Mouse (Mus musculus) limb, embryonic 15.5 days (tissue): ENCODE measurements around the gene Hyal3. TPM values are rescaled to one million over a fixed set of nuclear protein-coding genes. Genes with fewer than 3 reads are reported as not detected.
"Not testable (repeated sequence)": the region's sequence is repeated elsewhere in the genome, so short reads cannot be mapped to it uniquely, and the experiment has no call there.

ENCODE experiments used
- ATAC-seq: fragments of 200-750 bp; cut with Nextera tagmentation; 2 replicates; pipeline ENCODE4 v1.8.0; 2017; ENCODE audit warnings: low read depth, moderate TSS enrichment; ENCODE audit not compliant: insufficient number of reproducible peaks, low FRiP score, low TSS enrichment
- H3K27ac ChIP-seq: fragments of 300-500 bp; sonication (generic); 2 replicates; pipeline ENCODE4 v1.5.1; 2015; ENCODE audit warnings: moderate library complexity, mild to moderate bottlenecking, inconsistent platforms
- H3K27me3 ChIP-seq: fragments of 300-500 bp; sonication (generic); 2 replicates; pipeline ENCODE4 v1.6.1; 2015; ENCODE audit warnings: inconsistent platforms
- H3K36me3 ChIP-seq: fragments of 300-500 bp; sonication (generic); 2 replicates; pipeline ENCODE4 v1.6.1; 2015; ENCODE audit warnings: inconsistent platforms
- H3K4me1 ChIP-seq: fragments of 300-500 bp; sonication (generic); 2 replicates; pipeline ENCODE4 v1.6.1; 2015; ENCODE audit warnings: inconsistent platforms
- H3K4me2 ChIP-seq: fragments of 300-500 bp; sonication (generic); 2 replicates; pipeline ENCODE4 v1.6.1; 2015; ENCODE audit warnings: mild to moderate bottlenecking, inconsistent platforms
- H3K4me3 ChIP-seq: fragments of 300-500 bp; sonication (generic); 2 replicates; pipeline ENCODE4 v1.5.1; 2015; ENCODE audit warnings: mild to moderate bottlenecking, inconsistent platforms
- H3K9ac ChIP-seq: fragments of 300-500 bp; sonication (generic); 2 replicates; pipeline ENCODE4 v1.6.1; 2015; ENCODE audit warnings: inconsistent platforms
- H3K9me3 ChIP-seq: fragments of 300-500 bp; sonication (generic); 2 replicates; pipeline ENCODE4 v1.6.1; 2016; ENCODE audit warnings: inconsistent platforms
- WGBS: fragments of 180-500 bp; shearing (Covaris S2); methylation state at CpG from one replicate; pipeline ENCODE4 v1.1.7; 2015; 5-methylcytosine and 5-hydroxymethylcytosine counted together
- polyA plus RNA-seq: library from polyadenylated mRNA; unstranded; fragments of >200 nt; fragmentation: Nextera tagmentation; extraction: Ambion mirVana; gene quantifications from 2 replicates; pipeline ENCODE4 v1.2.1, GENCODE M21; 2015

The Hyal3 gene
- polyA plus RNA-seq, 1 experiment from 2014 or later, result 1.6 TPM

DNA sequence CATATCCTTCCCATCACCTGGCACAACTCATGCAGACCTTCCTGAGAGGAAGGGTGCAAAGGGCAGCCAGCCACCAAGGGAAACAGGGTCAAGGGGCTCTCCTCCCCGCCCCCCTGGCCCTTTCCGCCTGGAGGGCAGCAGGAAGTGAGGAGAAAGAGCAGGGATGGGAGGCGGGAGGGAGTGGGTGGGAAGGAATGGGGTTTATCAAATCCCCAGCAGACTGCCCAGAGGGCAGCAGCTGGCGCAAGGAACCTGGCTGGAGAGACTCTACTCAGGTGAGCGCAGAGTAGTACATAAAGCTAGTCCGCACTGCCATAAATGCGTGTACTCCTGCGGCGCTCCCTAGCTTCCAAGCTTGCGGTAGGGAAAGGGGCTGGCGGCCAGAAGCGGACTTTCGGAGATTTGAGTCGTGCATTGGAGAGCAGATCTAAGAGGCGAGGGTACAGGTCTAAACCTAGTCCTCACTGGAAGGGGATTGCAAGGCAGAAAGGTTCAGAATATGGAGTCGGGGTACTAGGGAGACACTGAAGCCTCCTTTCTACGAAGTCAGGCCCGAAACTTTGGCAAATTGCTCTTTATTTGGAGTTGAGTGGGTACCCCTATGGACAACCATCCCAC is 12.8 kb upstream of the Hyal3 start, which contains the start of gene Hyal2:
Gene Hyal2 (plus strand): TSS at position 244 of the 618 bp plus-strand sequence.
- no peak for ATAC-seq
- H3K4me3 ChIP-seq, result peak within 1 kb of the TSS; percentile 84
- peak within 1 kb of the TSS; percentile 67 for H3K9ac ChIP-seq
- no peaks in the 10 kb centered on the region for H3K9me3 ChIP-seq
- peak within 1 kb of the TSS; percentile 92 for H3K27ac ChIP-seq
- H3K36me3 ChIP-seq, result peaks cover 30% of the 10 kb centered on the region
- 9% methylated on average over 18 of the region's 18 CpGs for WGBS
- peaks cover 67% of the 10 kb centered on the region for H3K4me1 ChIP-seq
- H3K4me2 ChIP-seq, result peak within 1 kb of the TSS; percentile 69
- no peaks in the 10 kb centered on the region for H3K27me3 ChIP-seq

DNA sequence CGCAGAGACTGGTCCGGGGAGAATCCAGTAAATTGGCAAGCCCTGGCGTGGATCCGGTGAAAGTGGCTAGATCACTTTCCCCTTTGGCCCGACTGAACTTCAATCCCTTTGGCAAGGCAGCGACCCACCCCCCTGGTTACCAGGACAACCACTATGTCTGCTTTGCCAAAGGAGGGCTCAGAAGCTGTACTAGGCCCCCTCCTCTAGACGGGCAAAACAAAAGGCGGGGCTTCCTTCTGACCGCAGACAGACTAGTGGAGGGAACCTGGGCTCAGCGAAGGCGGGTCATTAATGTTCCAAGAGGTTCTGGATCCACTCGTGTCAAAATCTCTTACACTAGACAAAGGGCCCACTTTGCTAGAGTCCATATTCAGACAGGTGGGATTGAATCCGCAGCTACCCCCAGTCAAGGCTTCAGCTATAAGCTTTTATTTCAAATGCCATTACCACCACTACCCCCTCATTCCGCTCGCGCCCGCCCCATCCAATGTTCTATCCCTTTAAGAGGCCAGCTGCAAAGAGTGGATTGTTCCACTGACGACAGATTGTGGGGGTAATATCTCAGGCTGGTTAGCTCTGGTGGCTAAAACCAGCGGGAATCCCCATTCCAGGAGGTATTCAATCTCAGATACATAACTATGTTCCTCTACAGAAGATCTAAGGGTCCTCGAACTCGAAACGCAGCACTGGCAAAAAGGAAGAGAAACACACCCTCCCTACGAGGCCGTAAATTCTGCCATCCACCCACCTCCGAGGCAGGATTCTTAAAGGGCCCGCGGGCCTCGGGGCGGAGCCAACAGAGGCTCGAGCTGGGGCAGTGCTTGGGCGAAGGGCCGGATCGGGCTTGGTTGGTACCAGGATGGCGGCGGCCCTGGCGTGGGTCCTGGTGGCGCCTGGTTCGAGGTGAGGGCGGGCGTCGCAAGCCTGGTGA is 12.0 kb upstream of the Hyal3 start:
- ATAC-seq, result peak; percentile 78
- under 1% methylated on average over 41 of the region's 41 CpGs for WGBS
- peaks cover 61% of the 10 kb centered on the region for H3K4me1 ChIP-seq
- H3K4me3 ChIP-seq, result peak overlapping the region; percentile 84
- H3K27me3 ChIP-seq, result no peaks in the 10 kb centered on the region
- no peaks in the 10 kb centered on the region for H3K9me3 ChIP-seq
- peak overlapping the region; percentile 69 for H3K4me2 ChIP-seq
- peak overlapping the region; percentile 92 for H3K27ac ChIP-seq
- H3K9ac ChIP-seq, result peak overlapping the region; percentile 67
- H3K36me3 ChIP-seq, result peaks cover 37% of the 10 kb centered on the region

DNA sequence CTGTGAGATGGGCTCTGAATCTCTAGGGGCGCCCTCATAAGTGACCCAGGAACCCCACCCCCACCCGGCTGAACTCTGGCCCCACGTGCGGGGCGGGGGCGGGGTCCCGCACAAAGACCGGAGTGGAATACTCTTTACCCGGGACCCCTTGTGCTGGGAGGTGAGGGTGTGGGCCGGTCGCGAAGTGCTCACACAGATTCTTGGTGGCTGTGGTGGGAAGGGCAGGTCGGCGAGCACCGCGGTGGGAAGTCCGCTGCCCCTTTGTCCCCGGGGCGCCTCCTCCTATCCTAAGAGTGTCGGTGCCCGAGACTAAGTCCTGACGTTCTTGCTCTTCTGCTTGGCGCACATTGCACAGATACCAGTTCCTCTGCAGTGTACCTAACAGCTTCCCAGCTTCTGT is 11.3 kb upstream of the Hyal3 start:
- 0% methylated on average over 21 of the region's 23 CpGs for WGBS
- peak overlapping the region; percentile 67 for H3K9ac ChIP-seq
- peak overlapping the region; percentile 92 for H3K27ac ChIP-seq
- peak overlapping the region; percentile 69 for H3K4me2 ChIP-seq
- H3K4me3 ChIP-seq, result peak overlapping the region; percentile 84
- peaks cover 40% of the 10 kb centered on the region for H3K36me3 ChIP-seq
- no peaks in the 10 kb centered on the region for H3K27me3 ChIP-seq
- no peaks in the 10 kb centered on the region for H3K9me3 ChIP-seq
- ATAC-seq, result peak; percentile 22; the same call in 1 of the 2 replicates
- peaks cover 54% of the 10 kb centered on the region for H3K4me1 ChIP-seq

DNA sequence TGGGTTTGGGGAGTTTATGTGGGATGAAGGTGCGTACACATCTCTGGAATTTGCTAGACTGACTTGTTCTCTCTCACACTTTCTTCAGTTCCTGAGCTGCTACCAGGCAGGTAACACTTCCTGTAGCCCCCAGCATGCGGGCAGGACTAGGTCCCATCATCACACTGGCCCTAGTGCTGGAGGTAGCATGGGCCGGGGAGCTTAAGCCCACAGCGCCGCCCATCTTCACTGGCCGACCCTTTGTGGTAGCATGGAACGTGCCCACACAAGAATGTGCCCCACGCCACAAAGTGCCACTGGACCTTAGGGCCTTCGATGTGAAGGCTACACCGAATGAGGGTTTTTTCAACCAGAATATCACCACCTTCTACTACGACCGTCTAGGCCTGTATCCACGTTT is 10.6 kb upstream of the Hyal3 start:
- no peaks in the 10 kb centered on the region for H3K9me3 ChIP-seq
- peak overlapping the region; percentile 69 for H3K4me2 ChIP-seq
- H3K4me3 ChIP-seq, result peak overlapping the region; percentile 84
- no peak for ATAC-seq
- WGBS, result 34% methylated on average over 13 of the region's 13 CpGs
- peak overlapping the region; percentile 92 for H3K27ac ChIP-seq
- no peaks in the 10 kb centered on the region for H3K27me3 ChIP-seq
- peaks cover 53% of the 10 kb centered on the region for H3K4me1 ChIP-seq
- peaks cover 42% of the 10 kb centered on the region for H3K36me3 ChIP-seq
- peak overlapping the region; percentile 67 for H3K9ac ChIP-seq

DNA sequence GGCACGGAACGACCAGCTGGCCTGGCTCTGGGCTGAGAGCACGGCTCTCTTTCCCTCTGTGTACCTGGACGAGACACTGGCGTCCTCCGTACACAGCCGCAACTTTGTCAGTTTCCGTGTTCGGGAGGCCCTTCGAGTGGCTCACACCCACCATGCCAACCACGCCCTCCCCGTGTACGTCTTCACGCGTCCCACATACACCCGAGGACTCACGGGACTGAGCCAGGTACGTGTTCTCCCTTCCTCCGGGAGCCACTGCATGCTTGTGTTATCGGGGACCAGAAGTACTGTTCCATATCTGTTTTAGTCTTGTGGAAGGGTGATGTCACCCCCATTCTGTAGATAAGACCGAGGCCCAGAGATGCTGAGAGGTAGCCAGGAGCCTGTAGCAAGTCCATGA is 9.8 kb upstream of the Hyal3 start:
- WGBS, result 86% methylated on average over 21 of the region's 21 CpGs
- H3K27me3 ChIP-seq, result no peaks in the 10 kb centered on the region
- H3K27ac ChIP-seq, result no peak overlapping the region
- ATAC-seq, result no peak
- H3K4me1 ChIP-seq, result peaks cover 53% of the 10 kb centered on the region
- H3K36me3 ChIP-seq, result peaks cover 37% of the 10 kb centered on the region
- H3K4me3 ChIP-seq, result peak overlapping the region; percentile 84
- peak overlapping the region; percentile 69 for H3K4me2 ChIP-seq
- H3K9me3 ChIP-seq, result no peaks in the 10 kb centered on the region
- H3K9ac ChIP-seq, result no peak overlapping the region; the same call in 1 of the 2 replicates

DNA sequence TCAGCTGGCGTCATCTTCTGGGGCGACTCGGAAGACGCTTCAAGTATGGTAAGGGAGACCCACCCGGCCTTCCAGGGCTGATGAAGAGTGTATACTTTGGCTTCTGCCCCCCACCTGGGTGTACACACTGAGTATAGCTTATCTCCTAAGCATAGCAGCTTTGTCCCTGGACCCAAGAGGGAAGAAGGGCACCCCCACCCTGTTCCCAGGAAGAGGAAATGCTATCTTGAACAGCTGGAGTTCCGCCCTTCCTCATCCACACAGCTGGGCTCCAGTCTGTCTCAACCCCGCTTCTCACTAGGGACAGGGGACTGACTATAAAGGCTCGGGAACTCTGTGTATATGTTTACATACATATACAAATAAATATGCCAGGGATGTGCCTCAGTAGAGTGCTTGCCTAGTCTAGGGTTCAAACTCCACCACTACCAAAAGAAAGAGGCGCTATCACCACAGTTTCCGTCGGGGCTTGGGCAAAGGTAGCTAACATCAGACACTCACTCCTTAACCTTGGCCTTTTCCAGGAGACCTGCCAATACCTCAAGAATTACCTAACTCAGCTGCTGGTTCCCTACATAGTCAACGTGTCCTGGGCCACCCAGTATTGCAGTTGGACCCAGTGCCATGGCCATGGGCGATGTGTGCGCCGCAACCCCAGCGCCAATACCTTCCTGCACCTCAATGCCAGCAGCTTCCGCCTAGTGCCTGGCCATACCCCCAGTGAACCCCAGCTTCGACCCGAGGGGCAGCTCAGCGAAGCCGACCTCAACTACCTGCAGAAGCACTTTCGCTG is 8.9 kb upstream of the Hyal3 start:
- no peak overlapping the region for H3K9ac ChIP-seq
- peak overlapping the region; percentile 17; the same call in 1 of the 2 replicates for H3K4me2 ChIP-seq
- no peak overlapping the region for H3K27ac ChIP-seq
- peaks cover 37% of the 10 kb centered on the region for H3K36me3 ChIP-seq
- 92% methylated on average over 22 of the region's 22 CpGs for WGBS
- ATAC-seq, result no peak
- H3K4me1 ChIP-seq, result peaks cover 54% of the 10 kb centered on the region
- H3K27me3 ChIP-seq, result no peaks in the 10 kb centered on the region
- no peak overlapping the region for H3K4me3 ChIP-seq
- H3K9me3 ChIP-seq, result no peaks in the 10 kb centered on the region

DNA sequence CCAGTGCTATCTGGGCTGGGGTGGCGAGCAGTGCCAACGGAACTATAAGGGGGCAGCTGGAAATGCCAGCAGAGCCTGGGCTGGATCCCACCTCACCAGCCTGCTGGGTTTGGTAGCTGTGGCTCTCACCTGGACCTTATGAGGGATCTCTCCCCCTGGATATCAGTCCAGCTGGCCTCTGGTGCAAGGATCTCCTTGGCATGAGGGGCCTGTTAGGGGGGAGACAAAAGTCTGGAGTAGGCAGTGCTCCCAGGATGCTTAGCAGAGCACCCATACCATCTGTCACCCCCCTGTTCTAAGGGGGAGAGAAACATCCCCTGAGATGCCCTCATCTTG is 8.3 kb upstream of the Hyal3 start:
- WGBS, result 93% methylated on average over 2 of the region's 2 CpGs
- Histone ChIP-seq H3K9me3 (no peaks in the 10 kb centered on the region), H3K27me3 (no peaks in the 10 kb centered on the region), H3K4me3 (no peak overlapping the region), H3K9ac (no peak overlapping the region), H3K4me2 (no peak overlapping the region), H3K36me3 (peaks cover 37% of the 10 kb centered on the region), H3K4me1 (peaks cover 54% of the 10 kb centered on the region), H3K27ac (no peak overlapping the region)
- no peak for ATAC-seq

DNA sequence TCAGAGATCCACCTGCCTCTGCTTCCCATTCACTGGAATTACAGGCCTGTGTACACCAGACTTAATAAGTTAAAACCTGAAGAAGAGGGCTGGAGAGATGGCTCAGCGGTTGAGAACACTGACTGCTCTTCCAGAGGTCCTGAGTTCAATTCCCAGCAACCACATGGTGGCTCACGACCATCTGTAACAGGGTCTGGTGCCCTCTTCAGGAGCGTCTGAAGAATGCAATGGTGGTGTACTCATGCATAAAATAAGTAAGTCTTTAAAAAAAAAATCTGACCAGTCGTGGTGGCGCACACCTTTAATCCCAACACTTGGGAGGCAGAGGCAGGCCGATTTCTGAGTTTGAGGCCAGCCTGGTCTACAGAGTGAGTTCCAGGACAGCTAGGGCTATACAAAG is 6.8 kb upstream of the Hyal3 start:
- H3K27ac ChIP-seq, H3K9me3 ChIP-seq, H3K9ac ChIP-seq, H3K4me2 ChIP-seq, H3K27me3 ChIP-seq, H3K4me3 ChIP-seq, ATAC-seq: not testable (repeated sequence)
- Histone ChIP-seq H3K4me1 (peaks cover 51% of the 10 kb centered on the region), H3K36me3 (peaks cover 37% of the 10 kb centered on the region)
- WGBS, result 86% methylated on average over 6 of the region's 6 CpGs

DNA sequence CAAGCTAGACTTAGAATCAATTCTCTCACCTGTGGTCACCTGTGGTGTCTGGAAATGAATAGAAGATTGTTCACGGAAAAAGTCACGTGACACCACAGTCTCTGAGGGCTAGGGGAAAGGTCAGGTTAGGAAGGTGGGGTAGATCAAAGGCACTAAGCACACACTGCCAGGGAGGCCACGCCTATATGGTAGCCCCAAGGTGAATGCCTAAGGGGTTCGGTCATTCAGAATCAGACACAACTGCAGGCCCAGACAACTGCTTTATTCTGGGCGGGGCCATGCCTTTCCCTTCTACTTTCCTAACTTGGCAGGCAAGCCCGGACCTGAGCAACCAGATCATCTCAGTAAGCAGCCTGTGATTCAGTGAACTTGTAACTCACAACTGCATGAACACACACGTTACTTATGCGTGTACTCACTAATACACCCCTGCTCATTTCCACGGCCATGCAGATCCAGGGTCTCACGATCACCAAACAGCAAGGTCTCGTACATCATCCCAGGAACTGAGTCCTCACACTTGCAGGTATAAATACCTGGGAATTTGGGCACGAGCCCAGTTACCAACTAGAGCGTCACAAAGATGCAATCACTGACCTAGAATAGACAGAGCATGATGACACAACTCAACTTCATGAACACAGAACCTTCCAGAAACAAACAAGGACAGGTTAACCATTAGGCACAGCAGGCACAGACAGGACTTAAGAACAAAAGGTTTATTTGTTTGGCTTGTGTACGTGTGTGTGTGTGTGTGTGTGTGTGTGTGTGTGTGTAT is 4.8 kb upstream of the Hyal3 start:
- H3K9me3 ChIP-seq, result no peaks in the 10 kb centered on the region
- peak overlapping the region; percentile 87 for H3K27ac ChIP-seq
- no peaks in the 10 kb centered on the region for H3K27me3 ChIP-seq
- peaks cover 39% of the 10 kb centered on the region for H3K36me3 ChIP-seq
- no peak overlapping the region for H3K9ac ChIP-seq
- 0 out of 2 replicates have a peak overlapping the region, but pooled peaks have one; percentile 43 for H3K4me3 ChIP-seq
- 70% methylated on average over 14 of the region's 14 CpGs for WGBS
- ATAC-seq, result no peak
- H3K4me2 ChIP-seq, result 0 out of 2 replicates have a peak overlapping the region, but pooled peaks have one; percentile 57
- peaks cover 54% of the 10 kb centered on the region for H3K4me1 ChIP-seq

DNA sequence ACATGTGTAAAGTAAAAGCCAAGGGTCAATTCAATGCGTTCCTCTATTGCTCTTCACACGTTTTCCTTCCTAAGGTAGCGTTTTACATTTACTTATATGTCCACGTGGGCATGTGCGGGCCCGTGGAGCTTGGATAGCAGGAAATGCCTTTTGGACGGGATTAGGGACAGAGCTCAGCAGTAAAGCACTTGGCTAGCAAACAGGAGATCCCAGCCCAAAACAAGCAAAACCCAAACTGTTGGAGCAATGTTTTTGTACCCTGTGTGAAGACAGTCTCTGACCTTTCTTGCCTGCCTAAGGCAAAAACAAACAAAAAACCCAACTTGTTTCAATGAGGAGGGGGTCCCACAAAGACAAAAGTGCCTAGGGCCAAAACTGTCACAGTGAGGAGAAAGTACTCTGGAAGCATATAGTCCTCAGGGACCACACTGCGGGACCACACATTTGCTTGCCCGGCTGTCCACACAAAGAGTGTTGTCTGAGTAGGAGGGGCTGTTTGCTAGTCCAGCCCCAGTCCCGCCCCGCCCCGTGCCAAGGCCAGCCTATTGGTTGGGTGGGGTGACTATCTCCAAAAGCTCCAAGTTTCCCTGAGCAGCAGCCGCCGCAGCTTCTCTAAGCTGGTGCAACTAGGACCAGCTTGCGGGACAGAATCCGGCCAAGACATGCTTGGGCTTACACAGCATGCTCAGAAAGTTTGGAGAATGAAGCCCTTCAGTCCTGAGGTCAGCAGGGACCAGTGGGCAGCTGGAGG is 4.1 kb upstream of the Hyal3 start, which contains the start of gene Hyal1:
Gene Hyal1 (plus strand): TSS at position 571 of the 751 bp plus-strand sequence.
- ATAC-seq, result peak; percentile 60; the same call in 1 of the 2 replicates
- peak within 1 kb of the TSS; percentile 87 for H3K27ac ChIP-seq
- H3K9ac ChIP-seq, result peak within 1 kb of the TSS; percentile 40; the same call in 1 of the 2 replicates
- H3K27me3 ChIP-seq, result no peaks in the 10 kb centered on the region
- H3K9me3 ChIP-seq, result no peaks in the 10 kb centered on the region
- 17% methylated on average over 16 of the region's 16 CpGs for WGBS
- peaks cover 32% of the 10 kb centered on the region for H3K36me3 ChIP-seq
- peaks cover 50% of the 10 kb centered on the region for H3K4me1 ChIP-seq
- H3K4me3 ChIP-seq, result peak within 1 kb of the TSS; percentile 43
- peak within 1 kb of the TSS; percentile 57 for H3K4me2 ChIP-seq
